34 mouse cellular contexts compared by ENCODE assay signal in the genomic region with DNA sequence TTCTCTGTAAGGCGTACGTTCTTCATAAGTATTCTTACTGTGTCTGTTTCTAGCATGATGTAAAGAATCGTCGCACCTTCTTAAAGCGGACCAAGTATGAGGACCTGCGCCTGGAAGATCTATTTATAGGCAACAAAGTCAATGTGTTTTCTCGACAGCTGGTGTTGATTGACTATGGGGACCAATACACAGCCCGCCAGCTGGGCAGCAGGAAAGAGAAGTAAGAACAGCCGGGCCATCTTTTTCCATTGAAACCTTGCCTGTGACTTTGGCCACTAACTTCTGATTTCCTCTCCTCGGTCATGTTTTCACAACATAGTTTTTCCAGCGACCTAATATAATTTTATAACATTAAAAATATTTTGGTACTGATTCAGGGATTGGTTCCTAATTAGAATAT.
"Had no signal": no experiment of that assay in that cellular context is flagged by ENCODE, and none has a peak within 500 bp of the region (broad histone marks: within the 10 kb centered on the region; RNA-seq: fewer than 3 reads in every experiment).

No protein-coding gene starts in this region.

- H3K27ac ChIP-seq: heart, embryonic 10.5 days; heart, embryonic 13.5 days; heart, embryonic 15.5 days; hindbrain, embryonic 10.5 days; hindbrain, embryonic 12.5 days; hindbrain, embryonic 13.5 days; hindbrain, embryonic 14.5 days; hindbrain, embryonic 15.5 days; hindbrain, postnatal 0 days; intestine, embryonic 15.5 days; kidney, embryonic 15.5 days; kidney, postnatal 0 days had no signal

- H3K4me1 ChIP-seq: heart, embryonic 10.5 days; heart, embryonic 13.5 days; hindbrain, embryonic 10.5 days; hindbrain, embryonic 12.5 days; hindbrain, embryonic 13.5 days; hindbrain, embryonic 15.5 days; intestine, embryonic 15.5 days; kidney, embryonic 15.5 days had no signal

- H3K9ac ChIP-seq: heart, embryonic 12.5 days; heart, embryonic 13.5 days; heart, embryonic 15.5 days; hindbrain, embryonic 12.5 days; hindbrain, embryonic 13.5 days; hindbrain, embryonic 14.5 days; hindbrain, embryonic 15.5 days; intestine, embryonic 15.5 days; kidney, embryonic 15.5 days had no signal

- H3K4me3 ChIP-seq: heart, embryonic 10.5 days; heart, embryonic 12.5 days; heart, embryonic 13.5 days; heart, embryonic 15.5 days; hindbrain, embryonic 10.5 days; hindbrain, embryonic 12.5 days; hindbrain, embryonic 13.5 days; hindbrain, embryonic 15.5 days; intestine, embryonic 15.5 days; kidney, embryonic 15.5 days had no signal

- DNase-seq: heart, postnatal 10 days; heart, postnatal 14 days; heart, postnatal 36 days; heart, postnatal 4 days; kidney, adult 11 months; kidney, adult 18-20 months; kidney, adult 2 months; kidney, adult 8-10 months; kidney, adult 9 months; kidney, postnatal 10 days; kidney, postnatal 14 days; kidney, postnatal 25 days; kidney, postnatal 36 days; kidney, postnatal 4 days; layer of hippocampus, adult 9-11 months; layer of hippocampus, postnatal 36 days had no signal

- H3K4me2 ChIP-seq: heart, embryonic 11.5 days; heart, embryonic 12.5 days; heart, embryonic 13.5 days; heart, embryonic 15.5 days; hindbrain, embryonic 12.5 days; hindbrain, embryonic 13.5 days; hindbrain, embryonic 14.5 days; hindbrain, embryonic 15.5 days; intestine, embryonic 15.5 days; kidney, embryonic 15.5 days had no signal

- ATAC-seq: hindbrain, embryonic 16.5 days; hindbrain, postnatal 0 days; inflammation-experienced regulatory T-cells, adult 6 months; intestine, embryonic 15.5 days; intestine, embryonic 16.5 days; intestine, postnatal 0 days had no signal

- H3K27me3 ChIP-seq: heart, embryonic 12.5 days; heart, embryonic 13.5 days; heart, embryonic 15.5 days; hindbrain, embryonic 12.5 days; hindbrain, embryonic 13.5 days; hindbrain, embryonic 15.5 days; intestine, embryonic 15.5 days; kidney, embryonic 15.5 days had no signal

- H3K9me3 ChIP-seq: heart, embryonic 10.5 days; heart, embryonic 12.5 days; heart, embryonic 13.5 days; heart, embryonic 15.5 days; hindbrain, embryonic 10.5 days; hindbrain, embryonic 12.5 days; hindbrain, embryonic 13.5 days; hindbrain, embryonic 15.5 days; intestine, embryonic 15.5 days; kidney, embryonic 15.5 days had no signal
